Mouse (Mus musculus) CH12.LX (cell line): ENCODE data around the gene Lhx4. TPM values are rescaled to one million over a fixed set of nuclear protein-coding genes. Genes with fewer than 3 reads are reported as not detected.

ENCODE experiments used
- DNase-seq: peaks from one replicate; pipeline ENCODE4 v3.0.0-alpha.2; 2013; ENCODE audit errors: extremely low read depth
- H3K27ac ChIP-seq: 2 replicates; pipeline ENCODE4 v1.5.1; 2012; ENCODE audit warnings: low read depth, mild to moderate bottlenecking, control low read depth, moderate library complexity; ENCODE audit not compliant: insufficient read depth
- H3K27me3 ChIP-seq: replicated peaks from 2 replicates; pipeline ENCODE3; 2012; ENCODE audit warnings: inconsistent platforms
- H3K36me3 ChIP-seq, 2 experiments: replicated peaks in 1 of 2; 2 replicates each; pipeline versions ENCODE3 to v1.6.1; 2012; ENCODE audit warnings: inconsistent platforms in 1 of 2, low read length in 1 of 2, mild to moderate bottlenecking in 1 of 2, mixed read lengths in 1 of 2, moderate library complexity in 1 of 2; ENCODE audit not compliant: control insufficient read depth in 1 of 2, insufficient read depth in 1 of 2
- H3K4me1 ChIP-seq, 2 experiments: 2 replicates each; pipeline ENCODE4 v1.6.1; 2012; ENCODE audit warnings: inconsistent platforms in 1 of 2, moderate library complexity in 1 of 2; ENCODE audit not compliant: insufficient read depth in 2 of 2, control insufficient read depth in 1 of 2
- H3K4me2 ChIP-seq: 2 replicates; pipeline ENCODE4 v1.6.1; 2012; ENCODE audit warnings: low read depth, mild to moderate bottlenecking, control low read depth; ENCODE audit not compliant: poor library complexity, insufficient read depth, severe bottlenecking
- H3K4me3 ChIP-seq, 3 experiments: fragments of 150-350 bp in 1 of 3; sonication (generic) in 1 of 3; replicated peaks in 1 of 3; 2 replicates each; pipeline versions ENCODE3 to v1.5.1; 2011 to 2012; ENCODE audit warnings: low read depth in 2 of 3, low read length in 2 of 3, mild to moderate bottlenecking in 2 of 3, moderate library complexity in 2 of 3, control low read depth in 1 of 3, improper control_type of control experiment in 1 of 3, inconsistent platforms in 1 of 3, mixed read lengths in 1 of 3; ENCODE audit not compliant: poor library complexity in 1 of 3
- H3K79me2 ChIP-seq: replicated peaks from 2 replicates; pipeline ENCODE4 v1.6.1; 2012; ENCODE audit warnings: mild to moderate bottlenecking, moderate library complexity; ENCODE audit not compliant: control insufficient read depth, poor library complexity, insufficient read depth, severe bottlenecking; ENCODE audit errors: extremely low read depth
- H3K9ac ChIP-seq: 2 replicates; pipeline ENCODE4 v1.6.1; 2012; ENCODE audit warnings: low read depth, mild to moderate bottlenecking, control low read depth, moderate library complexity; ENCODE audit not compliant: insufficient read depth
- H3K9me3 ChIP-seq: replicated peaks from 2 replicates; pipeline ENCODE3; 2012; ENCODE audit warnings: low read length, inconsistent platforms, mixed read lengths
- BHLHE40 ChIP-seq: IDR thresholded peaks from 2 replicates; pipeline ENCODE4 v1.6.1; 2011; ENCODE audit warnings: mild to moderate bottlenecking, low read depth, low read length, improper control_type of control experiment
- CHD1 ChIP-seq: IDR thresholded peaks from 2 replicates; pipeline ENCODE4 v1.6.1; 2012; ENCODE audit warnings: low read depth, low read length, improper control_type of control experiment, inconsistent platforms
- CTCF ChIP-seq, 2 experiments: IDR thresholded peaks in 1 of 2; conservative IDR thresholded peaks in 1 of 2; 2 replicates each; pipeline ENCODE4 v1.5.1; 2011 to 2012; ENCODE audit warnings: low read depth in 2 of 2, low read length in 2 of 2, improper control_type of control experiment in 1 of 2, inconsistent platforms in 1 of 2, mild to moderate bottlenecking in 1 of 2, moderate library complexity in 1 of 2
- ELF1 ChIP-seq: IDR thresholded peaks from 2 replicates; pipeline ENCODE4 v1.6.1; 2014; ENCODE audit warnings: low read depth, mild to moderate bottlenecking, inconsistent platforms, low read length, improper control_type of control experiment
- EP300 ChIP-seq: IDR thresholded peaks from 2 replicates; pipeline ENCODE4 v1.6.1; 2011; ENCODE audit warnings: low read length, improper control_type of control experiment
- ETS1 ChIP-seq: conservative IDR thresholded peaks from 2 replicates; pipeline ENCODE4 v1.6.1; 2012; ENCODE audit warnings: low read depth, mild to moderate bottlenecking, inconsistent platforms, low read length, improper control_type of control experiment, moderate library complexity
- IRF4 ChIP-seq: IDR thresholded peaks from 2 replicates; pipeline ENCODE4 v1.6.1; 2014; ENCODE audit warnings: low read depth, mild to moderate bottlenecking, inconsistent platforms, low read length, improper control_type of control experiment
- JUN ChIP-seq: IDR thresholded peaks from 2 replicates; pipeline ENCODE4 v1.6.1; 2011; ENCODE audit warnings: low read depth, mild to moderate bottlenecking, low read length, improper control_type of control experiment, moderate library complexity; ENCODE audit not compliant: insufficient read depth
- KAT2A ChIP-seq: IDR thresholded peaks from 2 replicates; pipeline ENCODE4 v1.6.1; 2012; ENCODE audit warnings: low read length, improper control_type of control experiment, inconsistent platforms; ENCODE audit not compliant: insufficient replicate concordance
- MAFK ChIP-seq: IDR thresholded peaks from 2 replicates; pipeline ENCODE4 v1.6.1; 2011; ENCODE audit warnings: low read length, improper control_type of control experiment; ENCODE audit not compliant: insufficient replicate concordance
- MAX ChIP-seq: IDR thresholded peaks from 2 replicates; pipeline ENCODE4 v1.6.1; 2011; ENCODE audit warnings: low read length, improper control_type of control experiment
- MEF2A ChIP-seq: IDR thresholded peaks from 2 replicates; pipeline ENCODE4 v1.6.1; 2014; ENCODE audit warnings: low read depth, mild to moderate bottlenecking, inconsistent platforms, low read length, improper control_type of control experiment, borderline replicate concordance
- RAD21 ChIP-seq: IDR thresholded peaks from 2 replicates; pipeline ENCODE4 v1.6.1; 2011; ENCODE audit warnings: low read depth, mild to moderate bottlenecking, low read length, improper control_type of control experiment, moderate library complexity
- SIN3A ChIP-seq: IDR thresholded peaks from 2 replicates; pipeline ENCODE4 v1.6.1; 2012; ENCODE audit warnings: low read length, improper control_type of control experiment, inconsistent platforms
- SMC3 ChIP-seq: IDR thresholded peaks from 2 replicates; pipeline ENCODE4 v1.6.1; 2011; ENCODE audit warnings: low read depth, low read length, improper control_type of control experiment
- TCF12 ChIP-seq: IDR thresholded peaks from 2 replicates; pipeline ENCODE4 v1.6.1; 2014; ENCODE audit warnings: low read depth, mild to moderate bottlenecking, inconsistent platforms, low read length, improper control_type of control experiment
- USF1 ChIP-seq: IDR thresholded peaks from 2 replicates; pipeline ENCODE4 v1.6.1; 2014; ENCODE audit warnings: low read depth, mild to moderate bottlenecking, inconsistent platforms, low read length, improper control_type of control experiment
- USF2 ChIP-seq: conservative IDR thresholded peaks from 2 replicates; pipeline ENCODE4 v1.6.1; 2011; ENCODE audit warnings: low read depth, low read length, improper control_type of control experiment
- ZC3H11A ChIP-seq: IDR thresholded peaks from 2 replicates; pipeline ENCODE4 v1.6.1; 2012; ENCODE audit warnings: low read depth, mild to moderate bottlenecking, inconsistent platforms, low read length, improper control_type of control experiment
- ZKSCAN1 ChIP-seq: IDR thresholded peaks from 2 replicates; pipeline ENCODE4 v1.6.1; 2012; ENCODE audit warnings: low read depth, inconsistent platforms, low read length, improper control_type of control experiment, borderline replicate concordance
- ZMIZ1 ChIP-seq: IDR thresholded peaks from 2 replicates; pipeline ENCODE4 v1.6.1; 2012; ENCODE audit warnings: low read depth, mild to moderate bottlenecking, inconsistent platforms, low read length, improper control_type of control experiment
- ZNF384 ChIP-seq: IDR thresholded peaks from 2 replicates; pipeline ENCODE4 v1.6.1; 2012; ENCODE audit warnings: low read depth, low read length, improper control_type of control experiment, inconsistent platforms
- dilution Hi-C: fragments of 300-500 bp; cut with MboI; formaldehyde crosslinking; loops from 2 replicates; pipeline ENCODE4 v1.14.3; 2020; ENCODE audit warnings: low sequenced_read_pairs; ENCODE audit not compliant: extremely low pct_unique_long_range_greater_than_20kb, extremely low pct_ligation_motif_present
- in situ Hi-C: fragments of 300-500 bp; cut with MboI; formaldehyde crosslinking; loops from 3 replicates; pipeline ENCODE4 v1.14.3; 2019; ENCODE audit warnings: low sequenced_read_pairs, low pct_ligation_motif_present, low pct_unique_long_range_greater_than_20kb, mixed read lengths
- polyA plus RNA-seq: library from polyadenylated mRNA; unstranded; fragments of >175 nt; gene quantifications from 2 replicates; pipeline ENCODE4 v1.2.1, GENCODE M21; 2012; ENCODE audit warnings: low read depth; ENCODE audit not compliant: insufficient read length
- total RNA-seq, 2 experiments: library from RNA; depleted of rRNA; stranded (reverse); fragments of 300-350 nt in 1 of 2; fragments of >200 nt in 1 of 2; gene quantifications; 2 replicates each; pipeline ENCODE4 v1.2.3; 2012 to 2014

Gene Lhx4
- total and polyA plus RNA-seq, 3 experiments, result not detected

- Histone ChIP-seq H3K4me2 (no peak overlapping the region), H3K4me1 (no peaks in the 10 kb centered on the region), H3K79me2 (no peaks in the 10 kb centered on the region), H3K27me3 (peaks cover 23% of the 10 kb centered on the region), H3K9me3 (peaks cover 13% of the 10 kb centered on the region), H3K4me3 (no peak overlapping the region), H3K36me3 (no peaks in the 10 kb centered on the region)
- in situ Hi-C loops, result no loop called here
- TF ChIP-seq TCF12, result no peak
- no peak for TF ChIP-seq EP300
- TF ChIP-seq KAT2A, result no peak
- TF ChIP-seq CTCF (conservative IDR thresholded peaks at IDR 0.05 in 1 of 2, IDR thresholded peaks at IDR 0.05 in 1 of 2; ENCODE audit: low read depth in 2 of 2, low read length in 2 of 2), result no peak
- no peak for TF ChIP-seq SMC3
- TF ChIP-seq, all 38 proteins: peak for 0
- DNase-seq, result no peak
- no peak overlapping the region for H3K27ac ChIP-seq
- dilution Hi-C loops, result no loop called here
- H3K9ac ChIP-seq, result no peak overlapping the region
These were observed 22.2 kb downstream of the Lhx4 start for GRCm38 (mm10) chr1:155729113-155729795.

- Histone ChIP-seq H3K27me3 (peaks cover 29% of the 10 kb centered on the region), H3K27ac (no peak overlapping the region), H3K36me3 (no peaks in the 10 kb centered on the region), H3K9ac (no peak overlapping the region), H3K4me2 (no peak overlapping the region), H3K4me1 (no peaks in the 10 kb centered on the region), H3K9me3 (peaks cover 13% of the 10 kb centered on the region), H3K79me2 (no peaks in the 10 kb centered on the region)
- DNase-seq, result no peak
- in situ Hi-C loops (no loop called here), dilution Hi-C loops (no loop called here)
- no peak for TF ChIP-seq CHD1
- no peak for TF ChIP-seq MAX
- no peak for TF ChIP-seq RAD21
- no peak for TF ChIP-seq SIN3A
- TF ChIP-seq ZNF384, result no peak
- no peak for TF ChIP-seq EP300
- TF ChIP-seq ZKSCAN1, result no peak
- no peak for TF ChIP-seq BHLHE40
- TF ChIP-seq ELF1, result no peak
- no peak for TF ChIP-seq IRF4
- TF ChIP-seq CTCF (conservative IDR thresholded peaks at IDR 0.05 in 1 of 2, IDR thresholded peaks at IDR 0.05 in 1 of 2; ENCODE audit: low read depth in 2 of 2, low read length in 2 of 2), result no peak
- no peak for TF ChIP-seq MEF2A
- TF ChIP-seq USF2, result no peak
- TF ChIP-seq ETS1, result no peak
- TF ChIP-seq ZMIZ1, result no peak
- TF ChIP-seq JUN, result no peak
- no peak for TF ChIP-seq USF1
- TF ChIP-seq ZC3H11A, result no peak
- TF ChIP-seq MAFK, result no peak
- TF ChIP-seq, all 38 proteins: peak for 0
- H3K4me3 ChIP-seq, result no peak overlapping the region
These were observed 23.7 kb downstream of the Lhx4 start for GRCm38 (mm10) chr1:155727830-155728229.
